Mouse (Mus musculus) liver, adult 2 months (tissue): ENCODE measurements around the gene Hmgb2.

Experiments used
- CTCF ChIP-seq: fragments of 200-500 bp; IDR thresholded peaks from 2 replicates; pipeline ENCODE4 v1.5.1; 2011; ENCODE audit warnings: low read depth, low read length, control low read depth
- POLR2A ChIP-seq: fragments of 200-500 bp; IDR thresholded peaks from 2 replicates; pipeline ENCODE4 v1.6.1; 2011; ENCODE audit warnings: low read length, control low read depth; ENCODE audit not compliant: insufficient read depth; ENCODE audit errors: extremely low read depth

GRCm38 (mm10) chr8:57507556-57508063, 4.1 kb upstream of the Hmgb2 start:
- TF ChIP-seq POLR2A (no peak), CTCF (no peak)
